Mouse (Mus musculus): Measurements from ENCODE around the gene Papss1.

Gene Papss1

DNA sequence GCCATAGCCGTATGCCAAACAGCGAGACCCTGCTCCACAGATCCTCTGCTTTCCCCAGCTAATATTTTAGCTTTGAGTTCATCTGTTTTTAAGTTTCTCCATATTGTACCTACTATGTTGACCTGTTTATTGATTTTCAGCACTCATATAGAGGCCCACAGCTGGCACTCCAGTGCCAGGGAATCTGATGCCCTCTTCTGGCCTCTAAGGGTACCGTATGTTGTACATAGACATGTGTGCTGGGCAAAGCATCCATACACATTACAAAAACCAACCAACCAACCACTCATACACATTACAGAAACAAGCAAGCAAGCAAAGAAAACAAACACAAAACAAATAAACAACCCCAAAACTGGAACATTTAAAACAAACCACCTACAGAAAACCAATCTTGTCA lies 22.2 kb downstream of the Papss1 start:
- no peak for DNase-seq

- DNase-seq: no peak
These were observed 23.4 kb downstream of the Papss1 start for GRCm38 (mm10) chr3:131587959-131588358.

DNA sequence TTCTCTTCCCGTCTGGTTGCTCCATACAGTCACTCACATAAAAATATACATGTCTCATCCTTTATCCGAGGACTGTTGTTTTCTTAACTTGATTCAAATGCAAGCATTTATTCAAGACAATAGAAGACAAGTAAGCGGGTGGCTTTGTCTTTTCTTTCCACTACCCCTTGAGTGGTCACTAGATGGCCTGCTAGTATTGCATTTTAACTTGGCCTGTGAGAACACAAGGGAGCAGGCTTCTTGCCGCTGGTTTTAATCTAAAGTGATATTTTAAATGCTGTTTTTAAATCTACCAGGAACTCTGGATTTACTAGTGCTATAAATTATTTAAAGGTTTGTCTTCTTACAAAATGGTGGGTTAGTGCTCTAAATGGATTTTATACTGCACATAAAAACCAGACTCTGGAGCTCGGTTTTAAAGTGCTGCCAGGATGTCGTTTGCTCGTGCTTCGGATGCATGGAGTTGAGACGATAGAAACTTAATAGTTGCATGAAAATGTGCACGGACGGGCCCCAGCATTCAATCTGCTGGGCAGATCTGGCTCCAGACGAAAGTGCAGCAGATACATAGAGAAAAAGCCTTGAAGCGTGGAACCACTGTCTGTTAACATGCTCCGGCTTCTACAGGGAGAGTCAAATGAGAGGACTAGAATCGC lies 28.7 kb downstream of the Papss1 start:
- DNase-seq: no peak

GRCm38 (mm10) chr3:131594361-131594760 lies 29.8 kb downstream of the Papss1 start:
- DNase-seq: no peak

GRCm38 (mm10) chr3:131595546-131596245 lies 31.1 kb downstream of the Papss1 start:
- no peak for DNase-seq

DNA sequence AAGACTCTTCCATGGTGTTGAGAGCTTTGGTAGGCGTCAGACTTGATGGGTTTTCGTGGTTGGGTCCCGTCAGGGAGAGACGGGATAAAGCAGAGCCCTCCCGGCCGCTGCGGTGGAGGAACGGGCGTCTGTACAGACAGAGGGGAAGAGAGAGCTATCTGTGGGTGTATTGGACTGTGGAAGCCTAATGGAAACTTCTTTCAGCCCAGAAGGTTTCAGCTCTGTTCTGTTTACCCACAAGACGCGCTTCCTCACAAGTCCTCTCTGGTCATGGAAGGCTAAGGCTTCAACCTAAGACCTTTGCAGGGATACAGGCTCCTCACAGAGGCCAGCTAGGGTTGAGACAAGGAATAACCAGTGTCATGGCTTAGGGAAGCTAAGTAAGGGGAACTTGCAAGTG lies 36.2 kb downstream of the Papss1 start:
- DNase-seq: no peak

DNA sequence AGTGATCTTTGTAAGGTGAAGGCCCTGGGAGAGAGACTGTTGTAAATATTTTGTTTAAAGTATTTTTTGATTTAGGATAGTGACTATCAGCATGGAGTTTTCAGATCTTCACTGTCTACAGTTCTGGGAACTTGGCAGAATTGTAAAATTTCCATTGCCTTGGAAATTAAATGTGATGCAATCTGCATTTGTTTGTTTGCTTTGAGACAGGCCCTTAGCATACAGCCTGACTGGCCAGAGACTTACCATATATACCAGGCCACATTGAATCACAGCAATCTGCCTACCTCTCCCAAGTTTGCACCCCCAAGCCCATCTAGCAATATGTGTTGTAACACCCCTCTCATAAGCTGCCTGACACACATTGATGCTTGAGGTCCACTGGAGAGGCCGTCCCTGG lies 36.8 kb downstream of the Papss1 start:
- no peak for DNase-seq

DNA sequence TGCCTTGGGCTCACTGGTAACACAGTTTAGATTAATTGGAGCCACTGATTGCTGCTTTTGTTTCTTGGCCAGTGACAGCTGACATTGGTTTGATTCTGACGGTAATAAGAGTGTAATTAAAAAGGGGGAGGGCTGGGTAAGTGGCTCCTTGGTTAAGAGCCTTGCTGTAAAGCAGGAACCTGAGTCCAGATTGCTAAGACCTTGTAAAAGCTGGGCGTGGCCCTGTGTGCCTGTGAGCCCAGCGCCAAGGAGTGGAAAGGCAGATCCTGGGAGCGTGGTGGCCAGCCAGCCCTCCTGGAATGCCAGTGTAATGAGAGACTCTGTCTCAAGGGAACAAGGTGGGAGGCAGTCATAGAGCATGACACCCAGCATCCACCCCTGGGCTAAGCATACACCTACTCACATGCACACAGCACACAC lies 38.4 kb downstream of the Papss1 start:
- no peak for DNase-seq

DNA sequence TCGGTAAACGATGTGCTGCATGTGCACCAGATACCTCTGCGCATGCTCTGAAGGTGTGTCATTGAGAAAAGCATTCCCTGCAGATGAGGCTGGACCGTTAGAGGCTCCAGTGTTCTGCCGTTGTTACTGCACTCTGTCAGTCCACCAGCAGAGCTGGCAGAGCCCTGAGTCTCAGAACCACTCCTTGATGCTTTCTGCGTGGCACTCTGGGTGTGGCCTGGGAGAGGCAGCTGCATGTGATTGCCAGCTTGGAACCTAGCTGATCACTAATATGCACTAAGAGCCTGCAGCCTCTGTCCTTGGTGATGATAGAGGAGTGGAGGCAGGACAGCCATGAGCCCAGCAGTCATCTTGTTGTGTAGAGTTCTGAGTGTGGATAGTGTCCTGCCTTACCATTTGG lies 43.5 kb downstream of the Papss1 start:
- DNase-seq: no peak

DNA sequence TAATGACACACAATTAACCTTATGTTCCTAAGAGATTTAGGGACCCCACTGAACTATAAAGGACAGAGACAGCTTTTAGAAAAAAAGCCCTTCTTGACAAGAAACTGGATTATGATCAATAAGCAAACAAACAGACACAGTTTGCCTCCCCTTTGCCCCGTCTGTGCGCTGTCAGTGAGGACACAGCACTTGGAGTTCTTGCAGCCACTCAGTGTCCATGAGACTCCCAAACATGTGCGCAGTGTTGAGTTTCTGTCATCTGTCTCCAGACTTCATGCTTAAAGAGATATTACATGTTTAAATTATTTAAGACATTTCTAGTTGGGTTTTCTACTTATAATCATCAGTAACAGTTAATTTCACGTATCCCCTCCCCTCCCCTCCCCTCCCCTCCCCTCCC lies 45.1 kb downstream of the Papss1 start:
- DNase-seq: no peak

DNA sequence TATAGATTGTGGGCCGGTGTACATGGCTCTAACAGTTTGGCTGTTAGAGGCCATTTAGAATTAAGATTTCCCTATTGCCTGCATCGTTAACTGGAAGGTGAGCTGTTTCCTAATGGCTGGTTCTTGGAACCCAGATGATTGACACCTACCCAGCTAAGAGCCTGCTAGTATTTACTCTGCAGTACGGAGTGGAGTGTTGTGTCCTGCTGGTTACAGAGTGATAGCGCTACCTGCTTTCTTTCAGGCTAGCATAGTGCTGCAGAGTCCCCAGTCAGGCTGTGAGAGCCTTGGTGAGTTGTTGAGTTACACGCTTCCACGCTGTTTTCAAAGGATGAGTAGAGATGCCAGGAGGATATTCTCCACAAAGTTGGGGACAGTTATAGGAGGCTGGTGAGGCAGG lies 46.0 kb downstream of the Papss1 start:
- no peak for DNase-seq

- DNase-seq: no peak
These were observed 48.3 kb downstream of the Papss1 start for GRCm38 (mm10) chr3:131612847-131613246.

DNA sequence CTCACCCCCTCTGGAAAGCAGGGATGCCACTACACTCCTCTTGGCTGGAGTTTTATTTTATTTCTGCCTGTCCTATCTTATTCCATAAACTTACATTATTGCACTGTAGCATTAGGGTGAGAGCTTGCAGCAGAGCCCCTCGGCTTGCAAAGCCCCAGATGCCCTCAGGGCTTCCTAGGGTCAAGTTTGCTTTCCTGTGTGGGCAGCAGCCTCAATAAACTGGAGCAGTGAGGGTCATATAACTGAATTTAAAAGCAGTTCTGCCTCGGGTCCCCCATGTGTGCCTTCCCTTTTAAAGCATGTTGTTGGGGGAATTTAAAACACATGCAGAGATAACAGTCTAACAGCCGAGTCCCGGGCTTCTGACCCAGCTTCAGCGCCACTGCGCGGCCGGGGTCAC lies 49.5 kb downstream of the Papss1 start:
- no peak for DNase-seq

DNA sequence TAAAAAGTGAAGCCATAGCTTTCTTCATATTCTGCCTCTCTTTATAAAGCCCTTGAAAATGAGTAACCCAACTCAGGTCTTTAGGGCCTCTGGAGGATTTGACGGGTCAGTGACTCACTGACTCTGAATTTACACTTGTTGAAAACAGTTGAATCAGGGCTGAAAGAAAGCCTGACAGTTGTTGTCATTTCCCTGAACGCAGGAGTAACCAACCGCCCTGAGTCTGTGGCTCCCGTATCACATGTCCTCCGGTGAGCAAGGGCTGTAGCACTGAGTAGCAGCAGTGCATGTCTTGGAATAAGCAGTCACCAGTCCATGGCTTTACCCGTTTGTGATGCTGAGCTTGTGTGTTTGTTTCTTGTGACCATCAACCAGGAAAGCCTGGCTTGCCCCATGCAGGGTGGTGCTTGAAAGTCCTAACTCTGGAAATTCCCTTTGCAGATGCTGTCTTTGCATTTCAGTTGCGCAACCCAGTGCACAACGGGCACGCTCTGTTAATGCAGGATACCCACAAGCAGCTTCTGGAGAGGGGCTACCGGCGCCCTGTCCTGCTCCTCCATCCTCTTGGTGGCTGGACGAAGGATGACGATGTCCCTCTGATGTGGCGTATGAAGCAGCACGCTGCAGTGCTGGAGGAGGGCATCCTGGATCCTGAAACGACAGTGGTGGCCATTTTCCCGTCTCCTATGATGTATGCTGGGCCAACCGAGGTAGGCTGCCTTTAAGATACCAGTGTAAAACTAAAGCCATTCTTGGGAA lies 54.2 kb downstream of the Papss1 start:
- no peak for DNase-seq

- DNase-seq: no peak
These were observed 58.6 kb downstream of the Papss1 start for GRCm38 (mm10) chr3:131623208-131623607.

DNA sequence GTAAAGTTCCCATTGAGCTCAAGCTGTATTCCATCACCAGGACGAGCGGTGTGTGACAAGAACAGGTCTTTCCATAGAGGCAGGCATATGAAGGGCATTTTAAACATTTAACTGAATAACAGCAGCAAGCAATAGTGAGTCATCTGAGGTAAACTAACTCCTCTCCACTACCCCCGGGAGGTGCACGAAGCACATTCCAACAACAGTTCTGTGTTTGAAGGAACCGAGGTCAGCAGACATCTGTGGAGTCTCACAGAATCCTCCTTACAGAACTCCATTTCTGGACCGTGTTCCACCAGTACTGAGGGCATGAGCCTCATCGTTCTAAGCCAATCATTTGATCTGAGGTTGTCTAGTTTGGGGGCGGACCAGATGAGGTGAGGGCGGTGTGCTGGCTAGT lies 59.5 kb downstream of the Papss1 start:
- DNase-seq: no peak

DNA sequence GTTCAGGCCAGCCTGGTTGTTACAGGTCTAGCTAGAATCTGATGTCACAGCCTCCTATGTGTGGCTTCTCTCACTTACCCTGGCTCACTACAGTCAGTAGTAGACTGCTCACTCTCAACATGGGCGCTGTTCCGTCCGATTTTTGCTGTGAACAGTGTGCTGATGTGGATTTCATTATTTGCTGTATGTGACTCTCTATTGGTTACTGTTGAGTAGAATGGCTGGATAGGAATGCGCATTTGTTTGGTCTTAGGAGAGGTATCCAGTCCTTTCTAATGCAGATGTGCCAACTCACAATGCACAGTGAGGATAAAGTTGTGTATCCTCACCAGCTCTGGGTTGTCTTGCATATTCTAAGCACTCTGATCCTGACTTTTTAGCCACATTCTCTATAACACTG lies 62.9 kb downstream of the Papss1 start:
- no peak for DNase-seq

GRCm38 (mm10) chr3:131628265-131628664 lies 63.7 kb downstream of the Papss1 start:
- no peak for DNase-seq

- no peak for DNase-seq
These were observed 64.4 kb downstream of the Papss1 start for GRCm38 (mm10) chr3:131628931-131629330.

DNA sequence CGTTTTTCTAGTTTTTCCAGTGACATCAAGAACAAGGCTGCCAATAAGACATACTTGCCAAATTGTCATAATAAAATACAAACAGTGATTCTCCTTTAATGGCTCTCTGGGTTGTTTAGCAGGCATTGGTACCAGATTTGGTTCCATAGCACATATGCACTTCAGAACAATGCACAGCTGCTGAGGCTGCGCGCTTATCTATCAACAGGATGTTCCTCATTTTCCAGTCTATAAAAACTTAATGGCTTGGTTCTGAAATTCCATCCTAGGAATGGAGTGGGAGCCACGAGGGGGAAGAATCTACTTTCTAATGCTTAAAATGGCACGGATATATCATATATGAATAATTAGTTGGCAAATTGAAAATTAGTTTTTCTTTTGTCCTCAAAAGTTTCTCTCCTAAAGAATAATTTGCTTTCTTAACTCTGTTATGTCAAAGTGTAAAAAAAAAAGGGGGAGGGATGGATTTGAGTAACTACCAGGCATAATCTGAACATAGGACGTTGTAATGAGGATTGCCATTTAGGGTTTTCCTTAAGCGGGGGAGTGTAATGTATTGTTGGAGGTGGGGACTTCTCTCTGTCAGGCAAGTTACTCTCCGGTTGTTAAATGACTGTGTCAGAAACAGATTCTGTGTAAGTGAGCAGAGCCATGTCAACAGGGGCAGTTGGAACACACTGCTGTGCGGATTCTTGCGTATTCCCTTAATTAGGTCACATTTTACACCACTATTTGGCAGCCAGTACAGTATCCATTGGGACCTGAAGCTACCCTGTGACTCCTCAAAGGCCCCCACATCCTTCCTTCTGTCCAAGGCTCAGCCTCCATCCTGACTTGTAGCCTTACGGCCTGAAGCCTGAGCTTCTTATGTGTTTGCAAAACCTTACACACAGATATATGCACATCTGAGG lies 66.1 kb downstream of the Papss1 start:
- DNase-seq: no peak

DNA sequence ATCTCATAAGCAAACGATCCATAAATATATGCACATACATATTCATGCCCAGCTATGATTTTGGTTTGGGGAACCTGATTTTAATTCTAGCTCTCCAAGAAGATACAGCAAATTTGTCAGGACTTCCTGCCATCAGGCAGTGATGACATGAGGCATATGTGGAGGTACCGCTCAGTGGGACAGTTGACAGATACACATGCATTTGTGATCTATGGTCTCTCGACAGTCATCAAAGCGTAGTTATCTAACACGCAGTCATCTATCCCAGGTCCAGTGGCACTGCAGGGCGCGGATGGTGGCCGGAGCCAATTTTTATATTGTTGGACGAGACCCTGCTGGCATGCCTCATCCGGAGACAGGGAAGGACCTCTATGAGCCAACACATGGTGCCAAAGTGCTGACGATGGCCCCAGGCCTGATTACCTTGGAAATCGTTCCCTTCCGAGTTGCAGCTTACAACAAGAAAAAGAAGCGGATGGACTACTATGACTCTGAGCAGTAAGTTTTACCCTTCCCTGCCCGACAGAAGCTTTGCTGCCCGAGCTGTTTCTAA lies 66.8 kb downstream of the Papss1 start:
- no peak for DNase-seq

DNA sequence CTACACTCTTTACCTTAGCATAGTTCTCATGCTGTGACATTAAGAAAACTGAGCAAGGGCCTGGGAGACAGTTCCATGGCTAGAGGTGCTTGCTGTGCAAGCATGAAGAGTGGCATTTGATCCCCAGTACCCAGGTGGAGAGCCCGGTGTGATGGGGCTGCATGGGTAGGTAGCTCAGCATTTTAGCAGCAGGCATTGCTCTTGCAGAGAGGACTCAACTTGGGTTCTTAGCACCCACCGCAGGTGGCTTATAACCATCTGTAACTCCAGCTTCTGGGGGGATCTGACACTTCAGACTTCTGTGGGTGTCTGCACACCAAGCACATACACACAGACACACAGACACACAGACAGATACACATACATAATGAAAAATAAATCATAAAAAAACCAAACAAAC lies 69.5 kb downstream of the Papss1 start:
- DNase-seq: no peak

- no peak for DNase-seq
These were observed 71.6 kb downstream of the Papss1 start for GRCm38 (mm10) chr3:131636126-131636525.

All from spleen, adult 18-20 months (tissue).